7 mouse cellular contexts compared by ENCODE assay signal in the genomic region with DNA sequence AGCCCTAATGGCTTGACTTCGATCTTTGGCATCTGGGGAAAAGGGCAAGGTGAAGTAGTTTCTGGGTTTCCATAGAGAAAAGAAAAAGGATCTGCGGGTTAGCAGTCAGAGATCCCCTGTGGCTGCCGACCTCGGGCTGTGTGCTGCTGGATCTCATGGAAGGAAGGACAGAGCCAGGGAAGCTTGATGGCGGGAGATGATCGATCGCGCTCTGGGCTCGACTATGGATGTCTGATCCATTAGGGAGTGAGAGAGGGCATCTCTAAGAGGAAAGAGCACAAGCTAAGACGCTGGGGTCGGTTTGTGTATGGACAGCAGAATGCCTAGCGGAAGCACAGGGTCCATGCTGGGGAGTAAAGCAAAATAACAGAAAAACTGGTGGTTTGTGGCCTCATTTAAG. TPM values are rescaled to one million over a fixed set of nuclear protein-coding genes. Genes with fewer than 3 reads are reported as not detected.
DNase-seq lines count a peak whose midpoint lies in the region; ATAC-seq and TF ChIP-seq lines count a peak whose summit lies in the region.

No protein-coding gene starts in this region.

- H3K4me2 ChIP-seq in embryonic facial prominence, embryonic 14.5 days (ENCODE audit: low read depth, low read length) = peak overlapping the region; percentile 38
- H3K4me2 ChIP-seq in hindbrain, postnatal 0 days (ENCODE audit: low read depth, low read length) = peak overlapping the region; percentile 34
- peak overlapping the region; percentile 25 for H3K4me2 ChIP-seq in midbrain, embryonic 15.5 days

- no peaks in the 10 kb centered on the region for H3K4me1 ChIP-seq in embryonic facial prominence, embryonic 14.5 days (ENCODE audit: control insufficient read depth, insufficient read depth, low read length)
- H3K4me1 ChIP-seq in hindbrain, postnatal 0 days (ENCODE audit: insufficient read depth, low read length) = no peaks in the 10 kb centered on the region
- no peaks in the 10 kb centered on the region for H3K4me1 ChIP-seq in midbrain, embryonic 15.5 days

- 54% methylated on average over 12 of the region's 12 CpGs for WGBS in embryonic facial prominence, embryonic 14.5 days
- WGBS in hindbrain, postnatal 0 days = 50% methylated on average over 12 of the region's 12 CpGs
- WGBS in midbrain, embryonic 15.5 days = 34% methylated on average over 12 of the region's 12 CpGs

- peak overlapping the region; percentile 18 for H3K4me3 ChIP-seq in embryonic facial prominence, embryonic 14.5 days (ENCODE audit: low read depth, low read length)
- 0 out of 2 replicates have a peak overlapping the region, but pooled peaks have one; percentile 10 for H3K4me3 ChIP-seq in hindbrain, postnatal 0 days (ENCODE audit: low read length)
- H3K4me3 ChIP-seq in midbrain, embryonic 15.5 days = peak overlapping the region; percentile 18

- 0 out of 2 replicates have a peak overlapping the region, but pooled peaks have one; percentile 42 for H3K9ac ChIP-seq in embryonic facial prominence, embryonic 14.5 days (ENCODE audit: low read depth, low read length)
- 0 out of 2 replicates have a peak overlapping the region, but pooled peaks have one; percentile 13 for H3K9ac ChIP-seq in hindbrain, postnatal 0 days (replicated peaks; ENCODE audit: low read length)
- H3K9ac ChIP-seq in midbrain, embryonic 15.5 days = no peak overlapping the region

- H3K9me3 ChIP-seq in embryonic facial prominence, embryonic 14.5 days (ENCODE audit: control insufficient read depth, low read length) = no peaks in the 10 kb centered on the region
- H3K9me3 ChIP-seq in hindbrain, postnatal 0 days (ENCODE audit: low read length) = no peaks in the 10 kb centered on the region
- no peaks in the 10 kb centered on the region for H3K9me3 ChIP-seq in midbrain, embryonic 15.5 days

- H3K36me3 ChIP-seq in embryonic facial prominence, embryonic 14.5 days (ENCODE audit: control insufficient read depth, insufficient read depth, low read length) = no peaks in the 10 kb centered on the region
- H3K36me3 ChIP-seq in hindbrain, postnatal 0 days (ENCODE audit: insufficient read depth, low read length) = no peaks in the 10 kb centered on the region
- no peaks in the 10 kb centered on the region for H3K36me3 ChIP-seq in midbrain, embryonic 15.5 days (replicated peaks)

- no peaks in the 10 kb centered on the region for H3K27me3 ChIP-seq in embryonic facial prominence, embryonic 14.5 days (replicated peaks; ENCODE audit: control insufficient read depth, insufficient read depth, low read length)
- H3K27me3 ChIP-seq in hindbrain, postnatal 0 days (ENCODE audit: insufficient read depth, low read length) = no peaks in the 10 kb centered on the region
- no peaks in the 10 kb centered on the region for H3K27me3 ChIP-seq in midbrain, embryonic 15.5 days (replicated peaks)

- H3K27ac ChIP-seq in embryonic facial prominence, embryonic 14.5 days (replicated peaks; ENCODE audit: low read depth, low read length) = no peak overlapping the region
- H3K27ac ChIP-seq in hindbrain, postnatal 0 days = no peak overlapping the region
- no peak overlapping the region for H3K27ac ChIP-seq in midbrain, embryonic 15.5 days

- peak; percentile 39 for DNase-seq in left cerebral cortex, postnatal 4 days
- no peak for DNase-seq in left cerebral cortex, adult 9 months (ENCODE audit: low spot score in 2 of 2)
- peak; percentile 32 for DNase-seq in embryonic facial prominence, embryonic 14.5 days (ENCODE audit: low spot score)
- peak; percentile 41 for DNase-seq in hindbrain, postnatal 0 days (ENCODE audit: low spot score)
- DNase-seq in gastrocnemius, postnatal 14 days = no peak
- no peak for DNase-seq in left cerebral cortex, adult 11 months (ENCODE audit: low spot score)

- ATAC-seq in embryonic facial prominence, embryonic 14.5 days (ENCODE audit: low read depth) = no peak
- 0 out of 2 replicates have a peak, but pooled peaks have one; percentile 40 for ATAC-seq in hindbrain, postnatal 0 days
- ATAC-seq in midbrain, embryonic 15.5 days (replicated peaks) = peak; percentile 51; the same call in 1 of the 2 replicates

- intact Hi-C loops in left cerebral cortex, postnatal 4 days (cut with DNase I) = no loop called here
- intact Hi-C loops in gastrocnemius, postnatal 14 days (cut with DNase I; ENCODE audit: low total_unique reads) = no loop called here

- TF ChIP-seq CTCF in hindbrain, postnatal 0 days (IDR thresholded peaks at IDR 0.05; ENCODE audit: low read depth) = no peak

RNA-seq across cellular contexts. Expression of gene Dapp1, which starts 11.4 kb away (rescaled TPM):
- total RNA-seq in left cerebral cortex, postnatal 4 days (2021) = 1 to 10 TPM; 4.7 to 4.8 TPM
- 9.0 and 9.4 TPM in 2 replicates for polyA plus RNA-seq in embryonic facial prominence, embryonic 14.5 days (2014; fragmentation: Nextera tagmentation; extraction: Ambion mirVana)
- 1.3 and 2.6 TPM in 2 replicates for total RNA-seq in hindbrain, postnatal 0 days (2014; rRNA removed)
- polyA plus RNA-seq in hindbrain, postnatal 0 days (2015; fragmentation: Nextera tagmentation; extraction: Ambion mirVana) = 1.9 and 2.3 TPM in 2 replicates
- 1.0 and 1.4 TPM in 2 replicates for polyA plus RNA-seq in midbrain, embryonic 15.5 days (2015; fragmentation: Nextera tagmentation; extraction: Ambion mirVana)
- 1 to 10 TPM in 1 of 2 experiments, under 1 TPM in 1; 0.84 to 1.1 TPM for total RNA-seq in gastrocnemius, postnatal 14 days (2021)

RNA-seq across cellular contexts. Expression of gene Lamtor3, which starts 51.6 kb away (rescaled TPM):
- 10 to 100 TPM; 69.0 to 73.3 TPM for total RNA-seq in left cerebral cortex, postnatal 4 days (2021)
- polyA plus RNA-seq in embryonic facial prominence, embryonic 14.5 days (2014; fragmentation: Nextera tagmentation; extraction: Ambion mirVana) = 108 and 112 TPM in 2 replicates
- total RNA-seq in hindbrain, postnatal 0 days (2014; rRNA removed) = 78.9 and 84.2 TPM in 2 replicates
- 108 and 112 TPM in 2 replicates for polyA plus RNA-seq in hindbrain, postnatal 0 days (2015; fragmentation: Nextera tagmentation; extraction: Ambion mirVana)
- 133 and 134 TPM in 2 replicates for polyA plus RNA-seq in midbrain, embryonic 15.5 days (2015; fragmentation: Nextera tagmentation; extraction: Ambion mirVana)
- 10 to 100 TPM; 47.3 to 51.2 TPM for total RNA-seq in gastrocnemius, postnatal 14 days (2021)

Comparison
In these comparisons a context has a peak if more than half of its experiments do, and no peak if none do; other contexts are left out.
1. DNase-seq: peak in left cerebral cortex, postnatal 4 days (single experiment), embryonic facial prominence, embryonic 14.5 days (single experiment) and hindbrain, postnatal 0 days (single experiment); none in left cerebral cortex, adult 9 months (0 of 2), gastrocnemius, postnatal 14 days (single experiment) and left cerebral cortex, adult 11 months (single experiment).
2. Peak in every context shown above with its lines, with median percentiles within 50 percentile points of each other: H3K4me2 ChIP-seq and H3K4me3 ChIP-seq.